Mouse (Mus musculus): ENCODE results near the gene Nprl3.

- TF ChIP-seq CTCF (IDR thresholded peaks at IDR 0.05; ENCODE audit: low read depth): no peak
- TF ChIP-seq EP300 (IDR thresholded peaks at IDR 0.05; ENCODE audit: low read depth): no peak
Measured at GRCm38 (mm10) chr11:32300279-32301267, 33.1 kb upstream of the Nprl3 start.
